17 mouse cellular contexts compared by ENCODE assay signal in genomic region chr11:16783926-16784659, GRCm38 (mm10). TPM values are rescaled to one million over a fixed set of nuclear protein-coding genes. Genes with fewer than 3 reads are reported as not detected.
A peak's percentile ranks its signal among the peaks of the same experiment; 100 is the strongest.
DNase-seq lines count a peak whose midpoint lies in the region; ATAC-seq and TF ChIP-seq lines count a peak whose summit lies in the region.
"Had no signal": no experiment of that assay in that cellular context is flagged by ENCODE, and none has a peak within 500 bp of the region (broad histone marks: within the 10 kb centered on the region; RNA-seq: fewer than 3 reads in every experiment).

No protein-coding gene starts in this region.

- H3K9me3 ChIP-seq in embryonic facial prominence, embryonic 14.5 days (ENCODE audit: control insufficient read depth, low read length): no peaks in the 10 kb centered on the region
- no peaks in the 10 kb centered on the region for H3K9me3 ChIP-seq in embryonic facial prominence, embryonic 10.5 days
- no peaks in the 10 kb centered on the region for H3K9me3 ChIP-seq in liver, postnatal 0 days (ENCODE audit: low read length)
- H3K9me3 ChIP-seq in limb, embryonic 13.5 days: no peaks in the 10 kb centered on the region
- H3K9me3 ChIP-seq in stomach, postnatal 0 days (ENCODE audit: control insufficient read depth, low read length): no peaks in the 10 kb centered on the region
- H3K9me3 ChIP-seq in forebrain, embryonic 13.5 days (replicated peaks): no peaks in the 10 kb centered on the region
- H3K9me3 ChIP-seq: forebrain, embryonic 15.5 days; hindbrain, embryonic 15.5 days; midbrain, embryonic 12.5 days had no signal

- no peak overlapping the region for H3K4me2 ChIP-seq in embryonic facial prominence, embryonic 14.5 days (ENCODE audit: low read depth, low read length)
- no peak overlapping the region for H3K4me2 ChIP-seq in liver, postnatal 0 days (ENCODE audit: low read depth, low read length)
- H3K4me2 ChIP-seq in limb, embryonic 13.5 days (replicated peaks): no peak overlapping the region
- no peak overlapping the region for H3K4me2 ChIP-seq in stomach, postnatal 0 days (replicated peaks; ENCODE audit: low read depth)
- H3K4me2 ChIP-seq in forebrain, embryonic 13.5 days: no peak overlapping the region
- H3K4me2 ChIP-seq: forebrain, embryonic 15.5 days; hindbrain, embryonic 15.5 days; midbrain, embryonic 12.5 days had no signal

- peak overlapping the region; percentile 28; the same call in 1 of the 2 replicates for H3K27ac ChIP-seq in embryonic facial prominence, embryonic 14.5 days (replicated peaks; ENCODE audit: low read depth, low read length)
- H3K27ac ChIP-seq in embryonic facial prominence, embryonic 10.5 days (replicated peaks): no peak overlapping the region
- H3K27ac ChIP-seq in liver, adult 2 months (replicated peaks; ENCODE audit: insufficient read depth, low read depth, low read length): peak overlapping the region; percentile 20
- no peak overlapping the region for H3K27ac ChIP-seq in liver, postnatal 0 days (ENCODE audit: low read depth)
- peak overlapping the region; percentile 48 for H3K27ac ChIP-seq in limb, embryonic 13.5 days
- peak overlapping the region; percentile 53 for H3K27ac ChIP-seq in stomach, postnatal 0 days (replicated peaks)
- no peak overlapping the region for H3K27ac ChIP-seq in forebrain, embryonic 13.5 days
- H3K27ac ChIP-seq: forebrain, embryonic 15.5 days; hindbrain, embryonic 15.5 days; macrophage; midbrain, embryonic 12.5 days had no signal

- 76% methylated on average over 8 of the region's 8 CpGs for WGBS in embryonic facial prominence, embryonic 14.5 days
- 91% methylated on average over 8 of the region's 8 CpGs for WGBS in embryonic facial prominence, embryonic 10.5 days
- 40% methylated on average over 8 of the region's 8 CpGs for WGBS in liver, adult 2 months
- WGBS in liver, postnatal 0 days (ENCODE audit: insufficient replicate concordance): 74% methylated on average over 8 of the region's 8 CpGs
- WGBS in limb, embryonic 13.5 days: 65% methylated on average over 8 of the region's 8 CpGs
- WGBS in stomach, postnatal 0 days: 40% methylated on average over 8 of the region's 8 CpGs
- 92% methylated on average over 8 of the region's 8 CpGs for WGBS in forebrain, embryonic 13.5 days

- no peak overlapping the region for H3K9ac ChIP-seq in embryonic facial prominence, embryonic 14.5 days (ENCODE audit: low read depth, low read length)
- H3K9ac ChIP-seq in liver, adult 2 months (ENCODE audit: low read depth, low read length): no peak overlapping the region
- H3K9ac ChIP-seq in liver, postnatal 0 days (replicated peaks): no peak overlapping the region
- H3K9ac ChIP-seq in limb, embryonic 13.5 days: no peak overlapping the region
- H3K9ac ChIP-seq in stomach, postnatal 0 days (ENCODE audit: low read length): no peak overlapping the region
- H3K9ac ChIP-seq in forebrain, embryonic 13.5 days: no peak overlapping the region
- H3K9ac ChIP-seq: forebrain, embryonic 15.5 days; hindbrain, embryonic 15.5 days; midbrain, embryonic 12.5 days had no signal

- no peak for TF ChIP-seq EP300 in liver, postnatal 0 days (IDR thresholded peaks at IDR 0.05; ENCODE audit: low read depth)
- TF ChIP-seq EP300 in stomach, postnatal 0 days (optimal IDR thresholded peaks at IDR 0.05): no peak

- H3K4me3 ChIP-seq in embryonic facial prominence, embryonic 14.5 days (ENCODE audit: low read depth, low read length): no peak overlapping the region
- H3K4me3 ChIP-seq in embryonic facial prominence, embryonic 10.5 days: no peak overlapping the region
- no peak overlapping the region for H3K4me3 ChIP-seq in liver, adult 2 months (ENCODE audit: insufficient read depth, low read depth, low read length)
- H3K4me3 ChIP-seq in liver, postnatal 0 days (ENCODE audit: low read depth, low read length): no peak overlapping the region
- H3K4me3 ChIP-seq in limb, embryonic 13.5 days: no peak overlapping the region
- no peak overlapping the region for H3K4me3 ChIP-seq in stomach, postnatal 0 days (ENCODE audit: low read depth, low read length)
- no peak overlapping the region for H3K4me3 ChIP-seq in forebrain, embryonic 13.5 days
- H3K4me3 ChIP-seq: forebrain, embryonic 15.5 days; hindbrain, embryonic 15.5 days; midbrain, embryonic 12.5 days had no signal

- H3K4me1 ChIP-seq in embryonic facial prominence, embryonic 14.5 days (ENCODE audit: control insufficient read depth, insufficient read depth, low read length): peaks cover 22% of the 10 kb centered on the region
- peaks cover 13% of the 10 kb centered on the region for H3K4me1 ChIP-seq in embryonic facial prominence, embryonic 10.5 days
- H3K4me1 ChIP-seq in liver, adult 2 months (ENCODE audit: control insufficient read depth, insufficient read depth, low read length): peaks cover 56% of the 10 kb centered on the region
- peaks cover 8% of the 10 kb centered on the region; the same call in 1 of the 2 replicates for H3K4me1 ChIP-seq in liver, postnatal 0 days (ENCODE audit: insufficient read depth)
- peaks cover 28% of the 10 kb centered on the region for H3K4me1 ChIP-seq in limb, embryonic 13.5 days
- H3K4me1 ChIP-seq in stomach, postnatal 0 days (replicated peaks; ENCODE audit: control insufficient read depth, insufficient read depth): peaks cover 12% of the 10 kb centered on the region; the same call in 1 of the 2 replicates
- H3K4me1 ChIP-seq in forebrain, embryonic 13.5 days: no peaks in the 10 kb centered on the region
- H3K4me1 ChIP-seq: forebrain, embryonic 15.5 days; hindbrain, embryonic 15.5 days had no signal

- no peaks in the 10 kb centered on the region for H3K36me3 ChIP-seq in embryonic facial prominence, embryonic 14.5 days (ENCODE audit: control insufficient read depth, insufficient read depth, low read length)
- H3K36me3 ChIP-seq in embryonic facial prominence, embryonic 10.5 days (replicated peaks): no peaks in the 10 kb centered on the region
- peaks cover 63% of the 10 kb centered on the region for H3K36me3 ChIP-seq in liver, adult 2 months (ENCODE audit: control insufficient read depth, insufficient read depth, low read length)
- H3K36me3 ChIP-seq in liver, postnatal 0 days (replicated peaks; ENCODE audit: insufficient read depth, low read length): no peaks in the 10 kb centered on the region
- H3K36me3 ChIP-seq in limb, embryonic 13.5 days: no peaks in the 10 kb centered on the region
- H3K36me3 ChIP-seq in stomach, postnatal 0 days (ENCODE audit: control insufficient read depth, insufficient read depth, low read length): no peaks in the 10 kb centered on the region
- no peaks in the 10 kb centered on the region for H3K36me3 ChIP-seq in forebrain, embryonic 13.5 days (ENCODE audit: poor library complexity, severe bottlenecking)
- H3K36me3 ChIP-seq: forebrain, embryonic 15.5 days; hindbrain, embryonic 15.5 days; midbrain, embryonic 12.5 days had no signal

- no peak for TF ChIP-seq CTCF in liver, adult 2 months (IDR thresholded peaks at IDR 0.05; ENCODE audit: low read depth, low read length)
- TF ChIP-seq CTCF in liver, postnatal 0 days (IDR thresholded peaks at IDR 0.05; ENCODE audit: low read depth): no peak
- TF ChIP-seq CTCF in stomach, postnatal 0 days (IDR thresholded peaks at IDR 0.05; ENCODE audit: low read depth): no peak

- no peaks in the 10 kb centered on the region for H3K27me3 ChIP-seq in embryonic facial prominence, embryonic 14.5 days (replicated peaks; ENCODE audit: control insufficient read depth, insufficient read depth, low read length)
- H3K27me3 ChIP-seq in embryonic facial prominence, embryonic 10.5 days (replicated peaks; ENCODE audit: low read depth, poor library complexity, severe bottlenecking): no peaks in the 10 kb centered on the region
- no peaks in the 10 kb centered on the region for H3K27me3 ChIP-seq in liver, adult 2 months (ENCODE audit: control insufficient read depth, insufficient read depth, low read length)
- H3K27me3 ChIP-seq in liver, postnatal 0 days (ENCODE audit: insufficient read depth, low read length): no peaks in the 10 kb centered on the region
- no peaks in the 10 kb centered on the region for H3K27me3 ChIP-seq in limb, embryonic 13.5 days
- no peaks in the 10 kb centered on the region for H3K27me3 ChIP-seq in stomach, postnatal 0 days (ENCODE audit: control insufficient read depth, insufficient read depth, low read length)
- no peaks in the 10 kb centered on the region for H3K27me3 ChIP-seq in forebrain, embryonic 13.5 days
- H3K27me3 ChIP-seq: CH12.LX; forebrain, embryonic 15.5 days; hindbrain, embryonic 15.5 days; midbrain, embryonic 12.5 days had no signal

- peaks cover 48% of the 10 kb centered on the region for H3K79me2 ChIP-seq in liver, adult 2 months (ENCODE audit: control insufficient read depth, insufficient read depth, low read length)

- no peak for TF ChIP-seq POLR2A in liver, adult 2 months (IDR thresholded peaks at IDR 0.05; ENCODE audit: extremely low read depth, insufficient read depth, low read length)

- DNase-seq in embryonic facial prominence, embryonic 14.5 days (ENCODE audit: low spot score): no peak
- DNase-seq in embryonic facial prominence, embryonic 10.5 days (ENCODE audit: low spot score): no peak
- peak; percentile 81 for DNase-seq in liver, adult 2 months (ENCODE audit: extremely low read depth, low read depth, low spot score)
- no peak for DNase-seq in liver, postnatal 0 days
- no peak for DNase-seq in stomach, postnatal 0 days (ENCODE audit: low spot score)
- no peak for DNase-seq in cerebellum, postnatal 25 days
- DNase-seq: adrenal gland, postnatal 14 days; cerebellum, adult 8-10 months; heart, adult 18-20 months; left cerebral cortex, postnatal 4 days had no signal

- ATAC-seq in embryonic facial prominence, embryonic 14.5 days (ENCODE audit: low read depth): no peak
- no peak for ATAC-seq in liver, postnatal 0 days
- ATAC-seq in limb, embryonic 13.5 days (ENCODE audit: low FRiP score, low read depth): peak; percentile 88
- ATAC-seq in stomach, postnatal 0 days (ENCODE audit: low FRiP score, low TSS enrichment): no peak
- ATAC-seq in forebrain, embryonic 13.5 days: no peak
- ATAC-seq: forebrain, embryonic 15.5 days had no signal

RNA-seq across cellular contexts. Expression of gene Egfr, which starts 32.1 kb away (rescaled TPM):
- polyA plus RNA-seq in embryonic facial prominence, embryonic 14.5 days (2014; fragmentation: Nextera tagmentation; extraction: Ambion mirVana): 25.4 and 27.0 TPM in 2 replicates
- polyA plus RNA-seq in embryonic facial prominence, embryonic 10.5 days (2016; fragmentation: Nextera tagmentation; extraction: Ambion mirVana): 2.3 and 4.4 TPM in 2 replicates
- total RNA-seq in liver, adult 2 months (2014; rRNA removed): 193 and 198 TPM in 2 replicates
- 117 and 215 TPM in 2 replicates for polyA plus RNA-seq in liver, adult 2 months (2012; rRNA removed)
- polyA plus RNA-seq in liver, postnatal 0 days (2015; fragmentation: Nextera tagmentation; extraction: Ambion mirVana): 25.1 and 26.3 TPM in 2 replicates
- polyA plus RNA-seq in limb, embryonic 13.5 days (2015; fragmentation: Nextera tagmentation; extraction: Ambion mirVana): 16.4 and 17.0 TPM in 2 replicates
- 11.9 and 13.5 TPM in 2 replicates for polyA plus RNA-seq in stomach, postnatal 0 days (2015; fragmentation: Nextera tagmentation; extraction: Ambion mirVana)
- 1.2 and 1.3 TPM in 2 replicates for polyA plus RNA-seq in forebrain, embryonic 13.5 days (2015; fragmentation: Nextera tagmentation; extraction: Ambion mirVana)

Comparison
In these comparisons a context has a peak if more than half of its experiments do, and no peak if none do; other contexts are left out.
1. H3K27ac ChIP-seq: peak in embryonic facial prominence, embryonic 14.5 days (single experiment), liver, adult 2 months (single experiment), limb, embryonic 13.5 days (single experiment) and stomach, postnatal 0 days (single experiment); none in embryonic facial prominence, embryonic 10.5 days (single experiment), liver, postnatal 0 days (single experiment) and forebrain, embryonic 13.5 days (single experiment).